Mouse (Mus musculus): ENCODE measurements around the gene 1600015I10Rik. TPM values are rescaled to one million over a fixed set of nuclear protein-coding genes. Genes with fewer than 3 reads are reported as not detected.
"Not testable (repeated sequence)": the region's sequence is repeated elsewhere in the genome, so short reads cannot be mapped to it uniquely, and the experiment has no call there.

Gene 1600015I10Rik
- polyA plus RNA-seq (2015; fragmentation: Nextera tagmentation; extraction: Ambion mirVana): not detected in 2 replicates

DNA sequence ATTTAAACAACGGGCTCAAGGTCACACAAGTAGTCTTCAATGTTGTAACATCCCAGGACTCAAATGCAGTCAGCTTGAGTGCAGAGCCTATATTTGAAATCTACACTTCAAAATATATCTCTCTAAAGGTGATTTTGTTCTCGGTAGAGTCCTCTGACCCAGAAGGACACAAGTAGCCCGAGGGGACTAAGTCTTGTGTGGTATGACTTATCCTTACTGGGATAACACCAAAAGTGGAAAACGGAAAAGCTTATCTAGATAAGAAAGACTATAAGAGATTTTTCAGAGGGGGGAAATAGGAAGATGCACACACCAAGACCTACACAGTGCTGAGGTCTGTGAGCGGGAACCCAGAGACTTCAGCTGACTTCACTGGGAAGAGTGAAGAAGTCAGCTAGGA is at the start of gene 1600015I10Rik:
TSS of gene 1600015I10Rik (plus strand) at position 301 of the 400 bp plus-strand sequence.
- Histone ChIP-seq H3K36me3 (no peaks in the 10 kb centered on the region), H3K9ac (no peak within 1 kb of the TSS), H3K9me3 (replicated peaks) (no peaks in the 10 kb centered on the region), H3K4me2 (no peak within 1 kb of the TSS), H3K27ac (no peak within 1 kb of the TSS), H3K27me3 (no peaks in the 10 kb centered on the region), H3K4me1 (replicated peaks) (no peaks in the 10 kb centered on the region), H3K4me3 (replicated peaks) (no peak within 1 kb of the TSS)
- 62% methylated on average over 5 of the region's 5 CpGs for WGBS (ENCODE audit: insufficient replicate concordance)
- ATAC-seq (ENCODE audit: low read depth): no peak
- no peak for DNase-seq

DNA sequence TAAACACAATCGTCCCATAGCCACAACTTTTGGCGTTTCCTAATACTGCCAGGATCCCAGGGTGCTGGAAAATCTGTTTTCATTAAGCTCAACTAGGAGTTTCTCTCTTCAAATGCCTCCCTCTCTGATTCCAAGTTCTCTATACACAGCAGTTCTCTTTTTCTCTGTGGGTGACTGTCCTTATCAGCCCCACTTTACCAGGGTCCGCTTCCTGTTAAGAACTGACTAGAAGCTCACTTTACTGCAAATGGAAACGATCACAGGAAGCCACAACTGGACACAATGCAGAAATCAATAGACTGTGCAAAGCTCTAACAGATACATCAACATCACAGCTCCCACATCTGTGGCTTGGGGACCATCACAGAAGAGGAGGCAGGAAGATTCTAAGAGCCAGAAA is 35.5 kb upstream of the 1600015I10Rik start:
- no peaks in the 10 kb centered on the region for H3K27me3 ChIP-seq
- WGBS (ENCODE audit: insufficient replicate concordance): 10% methylated on average over 4 of the region's 4 CpGs
- H3K4me1 ChIP-seq (replicated peaks): peaks cover 7% of the 10 kb centered on the region; the same call in 1 of the 2 replicates
- H3K36me3 ChIP-seq: no peaks in the 10 kb centered on the region
- no peak overlapping the region for H3K9ac ChIP-seq
- no peak for DNase-seq
- no peak overlapping the region for H3K27ac ChIP-seq
- no peak overlapping the region for H3K4me3 ChIP-seq (replicated peaks)
- H3K9me3 ChIP-seq (replicated peaks): no peaks in the 10 kb centered on the region
- H3K4me2 ChIP-seq: no peak overlapping the region
- no peak for ATAC-seq (ENCODE audit: low read depth)

DNA sequence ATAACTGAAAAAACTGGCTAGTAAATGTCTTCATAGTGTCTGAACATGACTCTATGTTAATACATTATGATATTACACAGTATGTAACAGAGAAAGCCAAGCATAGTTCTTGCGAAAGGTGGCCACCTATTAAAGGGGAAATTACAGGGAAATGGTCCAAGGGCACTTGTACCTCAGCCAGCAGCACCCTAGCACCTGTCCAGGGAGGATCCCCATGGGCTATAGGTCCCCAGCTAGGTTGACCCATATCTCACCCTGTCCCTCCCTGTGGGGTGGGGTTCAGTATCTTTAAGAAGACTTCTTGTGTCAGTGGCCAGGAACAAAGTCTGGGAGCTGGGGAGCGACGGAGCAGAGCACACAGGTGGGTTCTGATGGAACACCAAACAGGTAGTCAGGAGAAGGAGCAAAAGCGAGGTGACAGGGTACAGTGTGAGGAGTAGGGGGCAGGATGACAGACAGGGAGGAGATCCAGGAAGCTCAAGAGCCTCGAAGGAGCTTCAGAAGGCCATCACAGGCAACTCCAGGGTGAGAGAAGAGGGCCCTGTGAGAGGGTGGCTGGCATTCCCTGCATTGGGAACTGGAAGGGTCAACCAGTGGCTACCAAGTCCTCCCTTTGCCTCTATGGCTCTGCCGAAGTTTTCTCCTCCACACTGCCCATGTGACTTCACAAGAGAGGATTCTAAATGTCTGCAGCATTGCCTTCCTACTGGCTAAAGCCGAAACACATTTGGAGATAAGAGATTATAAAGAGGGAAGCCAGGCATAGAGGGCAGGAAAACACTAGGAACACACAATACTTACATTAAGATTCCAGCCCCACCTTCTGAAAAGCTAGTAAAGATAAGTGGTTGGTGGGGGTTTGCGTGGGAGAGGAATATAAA is 34.5 kb upstream of the 1600015I10Rik start:
- no peak for ATAC-seq (ENCODE audit: low read depth)

GRCm38 (mm10) chr6:48895941-48896340 is 33.8 kb upstream of the 1600015I10Rik start:
- no peak for ATAC-seq (ENCODE audit: low read depth)

More for the DNA sequence above, 34.5 kb upstream of the 1600015I10Rik start:
- Histone ChIP-seq H3K9me3 (replicated peaks) (no peaks in the 10 kb centered on the region), H3K27ac (no peak overlapping the region), H3K4me3 (replicated peaks) (no peak overlapping the region), H3K9ac (no peak overlapping the region), H3K36me3 (no peaks in the 10 kb centered on the region), H3K27me3 (no peaks in the 10 kb centered on the region), H3K4me2 (no peak overlapping the region), H3K4me1 (replicated peaks) (peaks cover 7% of the 10 kb centered on the region; the same call in 1 of the 2 replicates)
- DNase-seq: no peak
- WGBS (ENCODE audit: insufficient replicate concordance): 59% methylated on average over 8 of the region's 8 CpGs

DNA sequence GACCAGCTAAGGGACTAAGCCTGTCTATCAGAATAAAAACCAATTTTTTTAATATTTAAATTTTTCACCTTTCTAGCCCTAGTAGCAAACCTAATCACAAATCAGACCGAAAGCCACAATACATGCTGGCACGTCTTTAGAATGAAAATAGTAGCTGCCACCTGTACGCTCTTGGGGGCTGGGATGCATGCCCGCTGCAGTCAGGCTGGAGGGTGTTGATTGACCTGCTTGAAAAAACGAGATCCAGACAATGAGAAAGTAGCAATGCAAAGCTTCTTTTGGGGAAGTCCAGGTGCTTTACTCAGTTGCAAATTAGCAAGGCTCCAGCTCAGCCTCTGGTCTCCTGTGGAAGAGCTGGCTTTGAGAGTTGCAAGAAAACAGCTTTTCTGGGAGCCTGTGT is 32.7 kb upstream of the 1600015I10Rik start:
- Histone ChIP-seq H3K9ac (no peak overlapping the region), H3K4me1 (replicated peaks) (peaks cover 7% of the 10 kb centered on the region; the same call in 1 of the 2 replicates), H3K4me3 (replicated peaks) (no peak overlapping the region), H3K9me3 (replicated peaks) (no peaks in the 10 kb centered on the region), H3K27me3 (no peaks in the 10 kb centered on the region), H3K27ac (no peak overlapping the region), H3K36me3 (no peaks in the 10 kb centered on the region), H3K4me2 (no peak overlapping the region)
- DNase-seq (no peak), ATAC-seq (ENCODE audit: low read depth) (no peak)
- WGBS (ENCODE audit: insufficient replicate concordance): 68% methylated on average over 5 of the region's 5 CpGs

More at GRCm38 (mm10) chr6:48895941-48896340, 33.8 kb upstream of the 1600015I10Rik start:
- WGBS (ENCODE audit: insufficient replicate concordance): 71% methylated on average over 5 of the region's 5 CpGs
- H3K4me1 ChIP-seq (replicated peaks): peaks cover 7% of the 10 kb centered on the region; the same call in 1 of the 2 replicates
- no peak overlapping the region for H3K9ac ChIP-seq
- no peaks in the 10 kb centered on the region for H3K27me3 ChIP-seq
- no peak overlapping the region for H3K4me2 ChIP-seq
- no peaks in the 10 kb centered on the region for H3K36me3 ChIP-seq
- H3K4me3 ChIP-seq (replicated peaks): no peak overlapping the region
- no peaks in the 10 kb centered on the region for H3K9me3 ChIP-seq (replicated peaks)
- DNase-seq: no peak
- no peak overlapping the region for H3K27ac ChIP-seq

DNA sequence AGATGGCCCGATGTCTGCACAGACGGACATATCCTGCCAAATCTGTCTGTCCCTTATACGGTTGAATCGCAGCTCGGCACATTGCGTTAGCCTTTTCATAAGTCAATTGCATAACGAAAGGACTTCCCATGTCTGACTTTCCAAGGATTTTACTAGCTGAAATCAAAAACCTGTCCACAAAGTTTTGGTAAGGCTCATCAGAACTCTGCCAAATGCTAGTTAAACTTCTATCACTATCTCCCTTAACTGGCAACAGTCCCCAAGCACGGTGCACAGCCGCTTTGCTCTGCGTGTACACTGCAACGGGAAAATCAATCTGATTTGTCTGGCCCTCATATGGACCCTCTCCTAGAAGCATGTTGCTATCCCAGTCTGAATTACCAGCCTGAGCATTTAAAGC is 28.4 kb upstream of the 1600015I10Rik start:
- H3K4me2 ChIP-seq; H3K36me3 ChIP-seq; DNase-seq; H3K27me3 ChIP-seq; H3K27ac ChIP-seq; H3K9me3 ChIP-seq (replicated peaks); H3K4me1 ChIP-seq (replicated peaks); H3K9ac ChIP-seq; H3K4me3 ChIP-seq (replicated peaks); ATAC-seq (ENCODE audit: low read depth): not testable (repeated sequence)
- WGBS (ENCODE audit: insufficient replicate concordance): 81% methylated on average over 11 of the region's 11 CpGs

- no peak for DNase-seq
- H3K36me3 ChIP-seq: no peaks in the 10 kb centered on the region
- no peaks in the 10 kb centered on the region for H3K4me1 ChIP-seq (replicated peaks)
- no peaks in the 10 kb centered on the region for H3K27me3 ChIP-seq
- H3K4me2 ChIP-seq: no peak overlapping the region
- ATAC-seq (ENCODE audit: low read depth): no peak
- H3K9ac ChIP-seq: no peak overlapping the region
- 78% methylated on average over 17 of the region's 17 CpGs for WGBS (ENCODE audit: insufficient replicate concordance)
- no peak overlapping the region for H3K4me3 ChIP-seq (replicated peaks)
- H3K9me3 ChIP-seq (replicated peaks): no peaks in the 10 kb centered on the region
- no peak overlapping the region for H3K27ac ChIP-seq
Measured at GRCm38 (mm10) chr6:48902511-48903406, 26.9 kb upstream of the 1600015I10Rik start.

- H3K36me3 ChIP-seq: no peaks in the 10 kb centered on the region
- DNase-seq: no peak
- 54% methylated on average over 4 of the region's 4 CpGs for WGBS (ENCODE audit: insufficient replicate concordance)
- H3K4me2 ChIP-seq: no peak overlapping the region
- H3K4me3 ChIP-seq (replicated peaks): no peak overlapping the region
- H3K27ac ChIP-seq: no peak overlapping the region
- no peaks in the 10 kb centered on the region for H3K9me3 ChIP-seq (replicated peaks)
- H3K27me3 ChIP-seq: no peaks in the 10 kb centered on the region
- no peak overlapping the region for H3K9ac ChIP-seq
- H3K4me1 ChIP-seq (replicated peaks): no peaks in the 10 kb centered on the region
- no peak for ATAC-seq (ENCODE audit: low read depth)
Measured at GRCm38 (mm10) chr6:48903437-48903836, 26.3 kb upstream of the 1600015I10Rik start.

GRCm38 (mm10) chr6:48905606-48906005 is 24.1 kb upstream of the 1600015I10Rik start:
- Histone ChIP-seq H3K36me3 (no peaks in the 10 kb centered on the region), H3K4me1 (replicated peaks) (no peaks in the 10 kb centered on the region), H3K9ac (no peak overlapping the region), H3K4me3 (replicated peaks) (no peak overlapping the region), H3K27me3 (no peaks in the 10 kb centered on the region), H3K9me3 (replicated peaks) (no peaks in the 10 kb centered on the region), H3K27ac (no peak overlapping the region), H3K4me2 (no peak overlapping the region)
- no peak for ATAC-seq (ENCODE audit: low read depth)
- WGBS (ENCODE audit: insufficient replicate concordance): 72% methylated on average over 13 of the region's 13 CpGs
- no peak for DNase-seq

GRCm38 (mm10) chr6:48906371-48906770 is 23.3 kb upstream of the 1600015I10Rik start:
- Histone ChIP-seq H3K9me3 (replicated peaks) (no peaks in the 10 kb centered on the region), H3K4me1 (replicated peaks) (no peaks in the 10 kb centered on the region), H3K4me3 (replicated peaks) (no peak overlapping the region), H3K36me3 (no peaks in the 10 kb centered on the region), H3K27ac (no peak overlapping the region), H3K9ac (no peak overlapping the region), H3K4me2 (no peak overlapping the region), H3K27me3 (no peaks in the 10 kb centered on the region)
- DNase-seq: no peak
- ATAC-seq (ENCODE audit: low read depth): no peak
- 83% methylated on average over 14 of the region's 14 CpGs for WGBS (ENCODE audit: insufficient replicate concordance)

- Histone ChIP-seq H3K36me3 (no peaks in the 10 kb centered on the region), H3K27me3 (no peaks in the 10 kb centered on the region), H3K4me1 (replicated peaks) (no peaks in the 10 kb centered on the region), H3K4me2 (no peak overlapping the region), H3K9me3 (replicated peaks) (no peaks in the 10 kb centered on the region), H3K27ac (no peak overlapping the region), H3K9ac (no peak overlapping the region), H3K4me3 (replicated peaks) (no peak overlapping the region)
- DNase-seq (no peak), ATAC-seq (ENCODE audit: low read depth) (no peak)
- 31% methylated on average over 1 of the region's 1 CpGs for WGBS (ENCODE audit: insufficient replicate concordance)
Measured at GRCm38 (mm10) chr6:48909229-48909628, 20.5 kb upstream of the 1600015I10Rik start.
